Mouse (Mus musculus) midbrain, embryonic 12.5 days (tissue): ENCODE measurements around the gene Cox19. TPM values are rescaled to one million over a fixed set of nuclear protein-coding genes. Genes with fewer than 3 reads are reported as not detected.

Source experiments
- ATAC-seq: fragments of 200-750 bp; cut with Nextera tagmentation; 2 replicates; pipeline ENCODE4 v1.8.0; 2017; ENCODE audit warnings: low read depth, moderate TSS enrichment, moderate library complexity; ENCODE audit not compliant: low FRiP score
- H3K27ac ChIP-seq: fragments of 300-500 bp; sonication (generic); replicated peaks from 2 replicates; pipeline ENCODE4 v1.5.1; 2016; ENCODE audit warnings: mild to moderate bottlenecking
- H3K27me3 ChIP-seq: fragments of 300-500 bp; sonication (generic); 2 replicates; pipeline ENCODE4 v1.6.1; 2016; ENCODE audit warnings: mild to moderate bottlenecking
- H3K36me3 ChIP-seq: fragments of 300-500 bp; sonication (generic); 2 replicates; pipeline ENCODE4 v1.6.1; 2016
- H3K4me1 ChIP-seq: fragments of 300-500 bp; sonication (generic); 2 replicates; pipeline ENCODE4 v1.6.1; 2016
- H3K4me2 ChIP-seq: fragments of 300-500 bp; sonication (generic); replicated peaks from 2 replicates; pipeline ENCODE4 v1.6.1; 2016; ENCODE audit warnings: mild to moderate bottlenecking, moderate library complexity
- H3K4me3 ChIP-seq: fragments of 300-500 bp; sonication (generic); 2 replicates; pipeline ENCODE4 v1.5.1; 2016; ENCODE audit warnings: mild to moderate bottlenecking
- H3K9ac ChIP-seq: fragments of 300-500 bp; sonication (generic); replicated peaks from 2 replicates; pipeline ENCODE4 v1.6.1; 2016; ENCODE audit warnings: mild to moderate bottlenecking, moderate library complexity
- H3K9me3 ChIP-seq: fragments of 300-500 bp; sonication (generic); 2 replicates; pipeline ENCODE4 v1.6.1; 2016; ENCODE audit warnings: mild to moderate bottlenecking
- WGBS: fragments of 180-500 bp; shearing (Covaris S2); methylation state at CpG from one replicate; pipeline ENCODE4 v1.1.7; 2016; 5-methylcytosine and 5-hydroxymethylcytosine counted together
- polyA plus RNA-seq: library from polyadenylated mRNA; unstranded; fragments of >200 nt; fragmentation: Nextera tagmentation; extraction: Ambion mirVana; gene quantifications from 2 replicates; pipeline ENCODE4 v1.2.1, GENCODE M21; 2016

Gene Cox19
- polyA plus RNA-seq, 1 experiment from 2014 or later = 121 TPM

- H3K4me2 ChIP-seq = no peak overlapping the region
- no peak overlapping the region for H3K27ac ChIP-seq
- peaks cover 12% of the 10 kb centered on the region for H3K4me1 ChIP-seq
- H3K9ac ChIP-seq = no peak overlapping the region; the same call in 1 of the 2 replicates
- H3K4me3 ChIP-seq = no peak overlapping the region
- H3K9me3 ChIP-seq = no peaks in the 10 kb centered on the region
- H3K27me3 ChIP-seq = peaks cover 62% of the 10 kb centered on the region
- WGBS = 88% methylated on average over 9 of the region's 9 CpGs
- H3K36me3 ChIP-seq = no peaks in the 10 kb centered on the region
- ATAC-seq = no peak
Observed at GRCm38 (mm10) chr5:139323260-139323924, 27.8 kb downstream of the Cox19 start.

- no peak overlapping the region for H3K27ac ChIP-seq
- H3K4me2 ChIP-seq = no peak overlapping the region
- H3K36me3 ChIP-seq = no peaks in the 10 kb centered on the region
- WGBS = 83% methylated on average over 6 of the region's 6 CpGs
- no peak overlapping the region for H3K9ac ChIP-seq
- no peak for ATAC-seq
- peaks cover 47% of the 10 kb centered on the region for H3K27me3 ChIP-seq
- no peaks in the 10 kb centered on the region for H3K9me3 ChIP-seq
- H3K4me1 ChIP-seq = peaks cover 12% of the 10 kb centered on the region
- no peak overlapping the region for H3K4me3 ChIP-seq
Observed at GRCm38 (mm10) chr5:139321331-139321730, 29.9 kb downstream of the Cox19 start.

GRCm38 (mm10) chr5:139320424-139320823 lies 30.8 kb downstream of the Cox19 start:
- peaks cover 38% of the 10 kb centered on the region for H3K27me3 ChIP-seq
- no peaks in the 10 kb centered on the region for H3K9me3 ChIP-seq
- no peaks in the 10 kb centered on the region for H3K36me3 ChIP-seq
- H3K4me3 ChIP-seq = no peak overlapping the region
- no peak overlapping the region for H3K4me2 ChIP-seq
- H3K4me1 ChIP-seq = peaks cover 12% of the 10 kb centered on the region
- no peak for ATAC-seq
- H3K27ac ChIP-seq = no peak overlapping the region
- 90% methylated on average over 7 of the region's 7 CpGs for WGBS
- H3K9ac ChIP-seq = no peak overlapping the region

- ATAC-seq = no peak
- WGBS = 65% methylated on average over 21 of the region's 21 CpGs
- peaks cover 13% of the 10 kb centered on the region for H3K27me3 ChIP-seq
Observed at GRCm38 (mm10) chr5:139317751-139318504, 33.3 kb downstream of the Cox19 start.

GRCm38 (mm10) chr5:139316982-139317675 lies 34.1 kb downstream of the Cox19 start:
- H3K9me3 ChIP-seq = no peaks in the 10 kb centered on the region
- no peak overlapping the region for H3K27ac ChIP-seq
- WGBS = 78% methylated on average over 6 of the region's 6 CpGs
- no peak for ATAC-seq
- no peaks in the 10 kb centered on the region for H3K36me3 ChIP-seq
- 0 out of 2 replicates have a peak, but pooled peaks cover 8% of the 10 kb centered on the region for H3K27me3 ChIP-seq
- no peak overlapping the region for H3K9ac ChIP-seq
- no peaks in the 10 kb centered on the region for H3K4me1 ChIP-seq
- H3K4me2 ChIP-seq = no peak overlapping the region
- no peak overlapping the region for H3K4me3 ChIP-seq

More at GRCm38 (mm10) chr5:139317751-139318504, 33.3 kb downstream of the Cox19 start:
- no peaks in the 10 kb centered on the region for H3K4me1 ChIP-seq
- no peaks in the 10 kb centered on the region for H3K9me3 ChIP-seq
- H3K27ac ChIP-seq = no peak overlapping the region
- no peaks in the 10 kb centered on the region for H3K36me3 ChIP-seq
- H3K4me3 ChIP-seq = no peak overlapping the region
- no peak overlapping the region for H3K9ac ChIP-seq
- no peak overlapping the region for H3K4me2 ChIP-seq

GRCm38 (mm10) chr5:139314941-139315642 lies 36.1 kb downstream of the Cox19 start:
- Histone ChIP-seq H3K27me3 (0 out of 2 replicates have a peak, but pooled peaks cover 2% of the 10 kb centered on the region), H3K4me3 (no peak overlapping the region), H3K9ac (no peak overlapping the region), H3K9me3 (no peaks in the 10 kb centered on the region), H3K36me3 (no peaks in the 10 kb centered on the region), H3K27ac (no peak overlapping the region), H3K4me2 (no peak overlapping the region), H3K4me1 (no peaks in the 10 kb centered on the region)
- WGBS = 87% methylated on average over 12 of the region's 12 CpGs
- ATAC-seq = no peak

DNA sequence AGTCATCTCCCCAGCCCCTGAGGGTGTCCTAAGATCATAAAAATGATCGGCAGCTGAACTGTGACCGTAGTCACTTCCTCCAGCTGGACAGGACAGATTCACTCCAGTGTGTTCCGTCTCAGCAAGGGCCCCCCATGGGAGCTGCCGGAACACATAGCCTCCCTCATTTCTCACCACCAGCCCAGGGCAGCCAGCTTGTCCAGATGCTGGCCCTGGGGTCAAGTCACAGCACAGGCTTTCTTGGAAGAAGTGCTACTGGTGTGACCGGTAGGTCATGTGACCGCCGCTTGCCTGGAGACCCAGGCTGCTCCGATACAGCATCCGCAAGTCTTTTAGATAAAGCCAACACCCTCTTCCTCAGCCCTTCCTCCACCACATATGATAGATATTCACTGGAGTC lies 37.7 kb downstream of the Cox19 start:
- ATAC-seq = no peak
- H3K27me3 ChIP-seq = no peaks in the 10 kb centered on the region
- 87% methylated on average over 9 of the region's 9 CpGs for WGBS
- no peak overlapping the region for H3K9ac ChIP-seq
- no peak overlapping the region for H3K4me3 ChIP-seq
- H3K27ac ChIP-seq = no peak overlapping the region
- no peaks in the 10 kb centered on the region for H3K4me1 ChIP-seq
- H3K36me3 ChIP-seq = no peaks in the 10 kb centered on the region
- H3K9me3 ChIP-seq = no peaks in the 10 kb centered on the region
- H3K4me2 ChIP-seq = no peak overlapping the region

DNA sequence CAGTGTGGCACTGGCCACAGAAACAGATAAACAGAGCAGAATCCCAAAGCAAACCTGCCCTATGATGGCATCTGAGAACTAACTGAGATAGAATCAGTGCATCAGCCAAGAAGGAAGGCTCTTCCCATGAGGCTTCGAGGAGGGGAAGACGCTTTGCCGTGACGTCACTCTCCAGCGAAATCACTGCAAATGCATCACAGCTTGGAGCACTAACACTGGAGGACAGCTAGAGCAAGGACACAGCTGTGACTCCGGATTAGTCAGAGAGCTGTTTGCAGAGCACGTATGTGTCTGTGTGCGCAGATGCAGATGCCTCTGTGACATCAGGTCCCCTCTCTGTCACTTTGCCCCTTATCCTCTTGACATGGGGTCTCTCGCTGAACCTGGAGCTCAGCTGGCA lies 39.4 kb downstream of the Cox19 start:
- Histone ChIP-seq H3K27me3 (no peaks in the 10 kb centered on the region), H3K4me1 (no peaks in the 10 kb centered on the region), H3K27ac (no peak overlapping the region), H3K36me3 (no peaks in the 10 kb centered on the region), H3K9ac (no peak overlapping the region), H3K4me3 (no peak overlapping the region), H3K9me3 (no peaks in the 10 kb centered on the region), H3K4me2 (no peak overlapping the region)
- ATAC-seq = no peak
- WGBS = 89% methylated on average over 9 of the region's 9 CpGs

GRCm38 (mm10) chr5:139310477-139310876 lies 40.7 kb downstream of the Cox19 start:
- no peak for ATAC-seq
- H3K36me3 ChIP-seq = no peaks in the 10 kb centered on the region
- H3K27ac ChIP-seq = no peak overlapping the region
- H3K4me1 ChIP-seq = no peaks in the 10 kb centered on the region
- H3K4me3 ChIP-seq = no peak overlapping the region
- H3K9me3 ChIP-seq = no peaks in the 10 kb centered on the region
- no peak overlapping the region for H3K9ac ChIP-seq
- WGBS = 90% methylated on average over 4 of the region's 4 CpGs
- no peaks in the 10 kb centered on the region for H3K27me3 ChIP-seq
- no peak overlapping the region for H3K4me2 ChIP-seq

DNA sequence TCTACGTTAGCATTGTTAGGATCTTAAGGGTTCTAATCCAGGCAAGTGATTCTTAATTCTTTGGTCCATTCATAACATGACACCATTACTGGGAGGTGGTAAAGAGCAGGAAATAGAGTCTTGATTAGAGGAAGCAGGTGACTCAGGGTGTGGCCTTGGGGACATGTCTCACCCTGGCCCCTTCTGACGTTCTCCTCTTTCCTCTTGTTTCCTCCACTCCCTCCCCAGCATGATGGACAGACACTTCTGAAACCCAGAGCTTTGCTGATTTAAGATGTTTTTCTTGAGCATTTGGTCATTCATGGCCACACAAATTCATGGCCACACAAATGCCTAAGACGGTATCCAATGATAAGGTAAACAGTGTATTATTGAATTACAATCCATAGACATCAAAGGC lies 41.3 kb downstream of the Cox19 start:
- no peak for ATAC-seq
- WGBS = 78% methylated on average over 3 of the region's 3 CpGs
- no peak overlapping the region for H3K4me2 ChIP-seq

GRCm38 (mm10) chr5:139303646-139304061 lies 47.6 kb downstream of the Cox19 start:
- no peak for ATAC-seq
- no peak overlapping the region for H3K9ac ChIP-seq
- H3K4me3 ChIP-seq = no peak overlapping the region
- no peak overlapping the region for H3K27ac ChIP-seq
- H3K4me2 ChIP-seq = no peak overlapping the region
- no peaks in the 10 kb centered on the region for H3K4me1 ChIP-seq
- H3K36me3 ChIP-seq = no peaks in the 10 kb centered on the region
- WGBS = 88% methylated on average over 9 of the region's 9 CpGs
- H3K27me3 ChIP-seq = no peaks in the 10 kb centered on the region
- no peaks in the 10 kb centered on the region for H3K9me3 ChIP-seq

More for the DNA sequence above, 41.3 kb downstream of the Cox19 start:
- no peak overlapping the region for H3K9ac ChIP-seq
- no peak overlapping the region for H3K27ac ChIP-seq
- H3K4me1 ChIP-seq = no peaks in the 10 kb centered on the region
- no peak overlapping the region for H3K4me3 ChIP-seq
- H3K27me3 ChIP-seq = no peaks in the 10 kb centered on the region
- no peaks in the 10 kb centered on the region for H3K36me3 ChIP-seq
- H3K9me3 ChIP-seq = no peaks in the 10 kb centered on the region
